Mouse (Mus musculus): ENCODE results near the gene Spns2.

DNA sequence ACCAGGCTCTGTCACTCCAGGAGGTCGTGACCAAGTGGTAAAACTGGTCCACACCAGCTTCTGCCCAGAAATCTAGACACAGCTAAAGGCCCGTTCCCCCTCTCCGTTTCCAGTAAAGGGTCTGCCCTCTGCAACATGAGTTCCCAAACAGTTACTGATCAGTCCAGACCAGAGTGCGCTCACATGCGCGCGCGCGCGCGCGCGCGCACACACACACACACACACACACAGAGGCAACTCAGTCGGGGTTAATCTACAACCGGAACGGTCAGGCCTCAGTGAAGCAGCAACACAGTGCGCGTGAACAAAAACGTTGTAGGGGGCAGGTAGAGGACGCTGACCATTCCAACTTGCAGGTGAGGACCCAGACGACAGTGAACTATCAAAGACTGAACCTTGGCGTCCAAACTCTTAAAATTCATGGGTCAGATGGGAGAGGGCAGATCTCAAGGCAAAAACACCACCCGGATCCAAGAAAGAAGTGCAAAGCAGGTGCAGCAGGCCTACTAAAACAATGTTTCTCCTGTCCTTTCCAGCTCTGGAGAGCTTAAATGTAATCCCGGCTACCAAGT, 79.1 kb downstream of the Spns2 start:
- TF ChIP-seq CTCF (IDR thresholded peaks at IDR 0.05) (no peak), EP300 (IDR thresholded peaks at IDR 0.05) (no peak)

Data from lung, postnatal 0 days (tissue).